Mouse (Mus musculus) midbrain, embryonic 11.5 days (tissue): ENCODE data around the gene Samt4. TPM values are rescaled to one million over a fixed set of nuclear protein-coding genes. Genes with fewer than 3 reads are reported as not detected.
"Not testable (repeated sequence)": the region's sequence is repeated elsewhere in the genome, so short reads cannot be mapped to it uniquely, and the experiment has no call there.

Experiments used
- ATAC-seq: fragments of 200-750 bp; cut with Nextera tagmentation; 2 replicates; pipeline ENCODE4 v1.8.0; 2017; ENCODE audit warnings: moderate TSS enrichment, moderate library complexity; ENCODE audit not compliant: low FRiP score
- DNase-seq: peaks from one replicate; pipeline ENCODE4 v3.0.0; 2015; ENCODE audit warnings: low spot score; ENCODE audit errors: missing footprints
- H3K27ac ChIP-seq: fragments of 300-500 bp; sonication (generic); 2 replicates; pipeline ENCODE4 v1.5.1; 2014; ENCODE audit warnings: low read depth, low read length
- H3K27me3 ChIP-seq: fragments of 300-500 bp; sonication (generic); 2 replicates; pipeline ENCODE4 v1.6.1; 2014; ENCODE audit warnings: mild to moderate bottlenecking, low read length, moderate library complexity, mixed read lengths; ENCODE audit not compliant: control insufficient read depth, insufficient read depth
- H3K36me3 ChIP-seq: fragments of 300-500 bp; sonication (generic); 2 replicates; pipeline ENCODE4 v1.6.1; 2014; ENCODE audit warnings: mild to moderate bottlenecking, low read length, moderate library complexity, mixed read lengths; ENCODE audit not compliant: control insufficient read depth, insufficient read depth
- H3K4me1 ChIP-seq: fragments of 300-500 bp; sonication (generic); 2 replicates; pipeline ENCODE4 v1.6.1; 2014; ENCODE audit warnings: low read length; ENCODE audit not compliant: control insufficient read depth, insufficient read depth
- H3K4me2 ChIP-seq: fragments of 300-500 bp; sonication (generic); 2 replicates; pipeline ENCODE4 v1.6.1; 2014; ENCODE audit warnings: mild to moderate bottlenecking, moderate library complexity
- H3K4me3 ChIP-seq: fragments of 300-500 bp; sonication (generic); 2 replicates; pipeline ENCODE4 v1.5.1; 2014; ENCODE audit warnings: low read depth, low read length
- H3K9ac ChIP-seq: fragments of 300-500 bp; sonication (generic); 2 replicates; pipeline ENCODE4 v1.6.1; 2014; ENCODE audit warnings: low read length
- H3K9me3 ChIP-seq: fragments of 300-500 bp; sonication (generic); 2 replicates; pipeline ENCODE4 v1.6.1; 2016; ENCODE audit warnings: low read length; ENCODE audit not compliant: control insufficient read depth
- WGBS: fragments of 180-500 bp; shearing (Covaris S2); extraction: QIAGEN DNeasy Blood & Tissue Kit; methylation state at CpG from one replicate; pipeline ENCODE4 v1.1.7; 2014; 5-methylcytosine and 5-hydroxymethylcytosine counted together
- polyA plus RNA-seq: library from polyadenylated mRNA; unstranded; fragments of >200 nt; fragmentation: Nextera tagmentation; extraction: Ambion mirVana; gene quantifications from 2 replicates; pipeline ENCODE4 v1.2.1, GENCODE M21; 2014

The Samt4 gene
- not detected in 2 replicates for polyA plus RNA-seq

- ATAC-seq (no peak), DNase-seq (no peak)
- H3K27me3 ChIP-seq = no peaks in the 10 kb centered on the region
- H3K4me1 ChIP-seq = no peaks in the 10 kb centered on the region
- H3K36me3 ChIP-seq = no peaks in the 10 kb centered on the region
- no peak within 1 kb of the TSS for H3K4me3 ChIP-seq
- no peak within 1 kb of the TSS for H3K9ac ChIP-seq
- no peak within 1 kb of the TSS for H3K4me2 ChIP-seq
- H3K27ac ChIP-seq = no peak within 1 kb of the TSS
- no peaks in the 10 kb centered on the region; the same call in 1 of the 2 replicates for H3K9me3 ChIP-seq
Measured at GRCm38 (mm10) chrX:154481702-154482101, at the start of gene Samt4. TSS of gene Samt4 (plus strand) at chrX:154482002.

DNA sequence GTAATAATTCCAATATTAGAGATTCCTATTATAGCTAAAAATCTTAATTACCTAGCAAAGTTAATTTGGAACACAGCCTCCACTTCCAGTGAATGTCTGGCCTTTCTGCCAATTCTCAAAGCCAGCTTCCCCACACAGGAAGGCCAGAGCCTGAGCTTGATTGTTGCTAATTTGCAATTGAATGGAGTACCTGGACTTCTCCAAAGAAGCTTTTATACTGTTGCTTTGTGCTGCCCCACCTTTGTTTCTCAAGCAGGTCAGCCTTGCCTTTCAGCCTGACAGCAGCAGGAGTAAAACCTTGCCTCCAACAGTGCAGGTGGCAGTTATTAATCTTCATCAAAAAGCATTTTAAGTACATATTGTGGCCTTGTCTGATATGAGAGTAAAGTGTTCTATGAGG is 38.1 kb upstream of the Samt4 start:
- not testable (repeated sequence) for ATAC-seq

GRCm38 (mm10) chrX:154468386-154468785 is 13.4 kb upstream of the Samt4 start:
- ATAC-seq, DNase-seq: not testable (repeated sequence)

More for the DNA sequence above, 38.1 kb upstream of the Samt4 start:
- not testable (repeated sequence) for H3K27me3 ChIP-seq, H3K36me3 ChIP-seq, DNase-seq, H3K9me3 ChIP-seq, H3K4me3 ChIP-seq, H3K4me1 ChIP-seq, H3K9ac ChIP-seq, H3K27ac ChIP-seq, H3K4me2 ChIP-seq

More at GRCm38 (mm10) chrX:154468386-154468785, 13.4 kb upstream of the Samt4 start:
- H3K36me3 ChIP-seq, H3K27ac ChIP-seq, H3K4me2 ChIP-seq, H3K4me1 ChIP-seq, H3K4me3 ChIP-seq, H3K9me3 ChIP-seq, H3K9ac ChIP-seq, H3K27me3 ChIP-seq: not testable (repeated sequence)
- WGBS = 82% methylated on average over 3 of the region's 3 CpGs

Other genes with a start within 250 kb of the Samt4 start
- not detected in 2 replicates for gene 4930524N10Rik, start 138.6 kb upstream of the Samt4 start, polyA plus RNA-seq
- not detected in 2 replicates for gene Samt2, start 97.4 kb downstream of the Samt4 start, polyA plus RNA-seq